Mouse (Mus musculus) induced T-regulatory cell, adult 2 months (primary cell): ENCODE measurements around the gene Olfr1054.
"Not testable (repeated sequence)": the region's sequence is repeated elsewhere in the genome, so short reads cannot be mapped to it uniquely, and the experiment has no call there.

Experiments
- DNase-seq: peaks from one replicate; pipeline ENCODE4 v3.0.0-alpha.2; 2012; ENCODE audit warnings: low read depth

Olfr1054 gene

GRCm38 (mm10) chr2:86335333-86335732 is at the start of gene Olfr1054:
Olfr1054 (minus strand) TSS chr2:86335433.
- DNase-seq, result no peak

GRCm38 (mm10) chr2:86378293-86378692 is 43.1 kb upstream of the Olfr1054 start, which contains the start of gene Olfr1057:
Olfr1057 (minus strand) TSS chr2:86378393.
- no peak for DNase-seq

- not testable (repeated sequence) for DNase-seq
Observed at GRCm38 (mm10) chr2:86366342-86366741, 31.1 kb upstream of the Olfr1054 start.

GRCm38 (mm10) chr2:86362369-86362768 is 27.1 kb upstream of the Olfr1054 start, which contains the start of gene Olfr1056:
Olfr1056 (minus strand) TSS chr2:86362469.
- no peak for DNase-seq

GRCm38 (mm10) chr2:86351751-86352150 is 16.5 kb upstream of the Olfr1054 start:
- not testable (repeated sequence) for DNase-seq

GRCm38 (mm10) chr2:86350184-86350583 is 15.0 kb upstream of the Olfr1054 start, which contains the start of gene Olfr1055:
Olfr1055 (minus strand) TSS chr2:86350284.
- no peak for DNase-seq

GRCm38 (mm10) chr2:86315184-86315583 is 20.0 kb downstream of the Olfr1054 start, which contains the start of gene Olfr1053:
Olfr1053 (minus strand) TSS chr2:86315284.
- DNase-seq, result no peak

GRCm38 (mm10) chr2:86292155-86292554 is 43.1 kb downstream of the Olfr1054 start, which contains the start of gene Olfr1052:
Olfr1052 (plus strand) TSS chr2:86292455.
- DNase-seq, result no peak
